Mouse (Mus musculus) hindbrain, embryonic 16.5 days (tissue): Measurements from ENCODE around the gene 1700122O11Rik. TPM values are rescaled to one million over a fixed set of nuclear protein-coding genes. Genes with fewer than 3 reads are reported as not detected.
A peak's percentile ranks its signal among the peaks of the same experiment; 100 is the strongest.

Source experiments
- ATAC-seq: fragments of 200-750 bp; cut with Nextera tagmentation; 2 replicates; pipeline ENCODE4 v1.8.0; 2017; ENCODE audit warnings: moderate TSS enrichment, moderate library complexity
- H3K27ac ChIP-seq: fragments of 300-500 bp; sonication (generic); 2 replicates; pipeline ENCODE4 v1.5.1; 2014; ENCODE audit warnings: low read depth, mild to moderate bottlenecking, control low read depth, low read length, moderate library complexity
- H3K27me3 ChIP-seq: fragments of 300-500 bp; sonication (generic); replicated peaks from 2 replicates; pipeline ENCODE4 v1.6.1; 2014; ENCODE audit warnings: low read length; ENCODE audit not compliant: control insufficient read depth, insufficient read depth
- H3K36me3 ChIP-seq: fragments of 300-500 bp; sonication (generic); 2 replicates; pipeline ENCODE4 v1.6.1; 2014; ENCODE audit warnings: mild to moderate bottlenecking, low read length, moderate library complexity, mixed read lengths; ENCODE audit not compliant: control insufficient read depth, insufficient read depth
- H3K4me1 ChIP-seq: fragments of 300-500 bp; sonication (generic); 2 replicates; pipeline ENCODE4 v1.6.1; 2014; ENCODE audit warnings: low read depth, low read length; ENCODE audit not compliant: control insufficient read depth, insufficient read depth
- H3K4me2 ChIP-seq: fragments of 300-500 bp; sonication (generic); 2 replicates; pipeline ENCODE4 v1.6.1; 2014; ENCODE audit warnings: mild to moderate bottlenecking, low read length, control low read depth, moderate library complexity
- H3K4me3 ChIP-seq: fragments of 300-500 bp; sonication (generic); 2 replicates; pipeline ENCODE4 v1.5.1; 2014; ENCODE audit warnings: mild to moderate bottlenecking, low read length, control low read depth, moderate library complexity
- H3K9ac ChIP-seq: fragments of 300-500 bp; sonication (generic); 2 replicates; pipeline ENCODE4 v1.6.1; 2014; ENCODE audit warnings: low read depth, mild to moderate bottlenecking, control low read depth, low read length, moderate library complexity
- H3K9me3 ChIP-seq: fragments of 300-500 bp; sonication (generic); 2 replicates; pipeline ENCODE4 v1.6.1; 2014; ENCODE audit warnings: mild to moderate bottlenecking, low read length, moderate library complexity; ENCODE audit not compliant: control insufficient read depth
- WGBS: fragments of 180-500 bp; shearing (Covaris S2); extraction: QIAGEN DNeasy Blood & Tissue Kit; methylation state at CpG from one replicate; pipeline ENCODE4 v1.1.7; 2014; 5-methylcytosine and 5-hydroxymethylcytosine counted together
- polyA plus RNA-seq: library from polyadenylated mRNA; unstranded; fragments of >200 nt; fragmentation: Nextera tagmentation; extraction: Ambion mirVana; gene quantifications from 2 replicates; pipeline ENCODE4 v1.2.1, GENCODE M21; 2015

1700122O11Rik gene
- polyA plus RNA-seq, 1 experiment from 2014 or later = not detected

DNA sequence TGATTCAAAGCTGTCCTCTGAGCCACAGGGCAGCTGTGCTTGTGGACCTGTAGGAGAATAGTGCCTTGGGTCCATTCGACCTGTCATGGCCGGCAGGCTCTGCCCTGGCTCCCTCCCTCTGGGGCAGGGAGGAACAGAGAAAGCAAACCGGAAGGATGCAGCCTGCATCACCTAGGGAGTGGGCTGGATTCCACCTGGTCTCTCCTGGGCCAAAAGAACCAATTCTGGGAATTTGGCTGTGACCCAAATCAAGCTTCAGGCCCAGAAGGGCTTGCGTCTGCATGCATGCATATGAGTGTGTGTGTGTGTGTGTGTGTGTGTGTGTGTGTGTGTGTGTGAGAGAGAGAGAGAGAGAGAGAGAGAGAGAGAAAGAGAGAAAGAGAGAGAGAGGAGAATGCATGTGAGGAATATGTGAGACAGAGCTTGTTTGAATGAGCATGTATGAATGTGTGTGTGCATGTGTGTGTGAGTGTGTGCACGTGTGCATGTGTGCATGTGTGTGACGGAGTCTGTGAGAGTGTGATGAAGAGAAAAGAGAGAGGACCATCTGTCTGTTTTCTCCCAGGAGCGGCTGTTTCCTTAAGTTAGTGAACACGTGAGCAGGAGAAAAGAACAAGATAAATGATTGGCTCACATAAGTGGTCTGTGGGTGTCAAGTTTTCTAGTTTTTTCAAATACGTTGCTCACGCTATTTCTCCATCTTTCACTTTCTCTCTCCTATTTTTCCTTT lies 14.4 kb upstream of the 1700122O11Rik start:
- 69% methylated on average over 10 of the region's 10 CpGs for WGBS
- H3K27ac ChIP-seq = no peak overlapping the region
- no peak overlapping the region for H3K4me2 ChIP-seq

GRCm38 (mm10) chr17:48051638-48052337 lies 13.7 kb upstream of the 1700122O11Rik start:
- Histone ChIP-seq H3K27ac (no peak overlapping the region), H3K27me3 (peaks cover 4% of the 10 kb centered on the region; the same call in 1 of the 2 replicates), H3K9ac (no peak overlapping the region), H3K9me3 (no peaks in the 10 kb centered on the region), H3K4me1 (peaks cover under 1% of the 10 kb centered on the region; the same call in 1 of the 2 replicates), H3K36me3 (no peaks in the 10 kb centered on the region), H3K4me2 (no peak overlapping the region), H3K4me3 (no peak overlapping the region)
- 83% methylated on average over 5 of the region's 5 CpGs for WGBS
- ATAC-seq = no peak

More for the DNA sequence above, 14.4 kb upstream of the 1700122O11Rik start:
- ATAC-seq = no peak
- H3K9ac ChIP-seq = no peak overlapping the region
- H3K4me3 ChIP-seq = no peak overlapping the region
- H3K27me3 ChIP-seq = peaks cover 4% of the 10 kb centered on the region; the same call in 1 of the 2 replicates
- H3K9me3 ChIP-seq = no peaks in the 10 kb centered on the region
- peaks cover 7% of the 10 kb centered on the region for H3K4me1 ChIP-seq
- no peaks in the 10 kb centered on the region for H3K36me3 ChIP-seq

DNA sequence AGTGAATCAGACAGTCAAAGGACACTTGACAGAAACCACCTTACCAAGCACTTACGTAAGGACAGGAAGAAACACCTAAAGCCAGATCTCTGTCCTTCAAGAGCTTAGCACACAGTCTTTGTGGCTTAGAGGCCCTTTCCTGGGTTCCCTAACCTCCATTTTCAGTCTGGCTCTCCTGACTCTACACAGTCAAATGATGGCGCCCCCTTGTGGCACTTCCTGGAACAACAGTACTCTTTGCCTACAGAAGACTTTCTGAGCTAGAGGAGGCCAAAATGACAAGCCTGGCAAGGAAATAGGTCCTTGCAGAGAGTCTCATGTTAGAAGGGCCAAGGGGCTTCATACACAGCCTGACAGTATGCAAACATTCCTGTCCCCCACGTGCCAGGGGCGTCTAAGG lies 7.5 kb upstream of the 1700122O11Rik start:
- H3K4me3 ChIP-seq = no peak overlapping the region
- H3K27me3 ChIP-seq = peaks cover 2% of the 10 kb centered on the region; the same call in 1 of the 2 replicates
- no peak overlapping the region for H3K27ac ChIP-seq
- 31% methylated on average over 4 of the region's 4 CpGs for WGBS
- H3K9me3 ChIP-seq = no peaks in the 10 kb centered on the region
- ATAC-seq = no peak
- peaks cover 5% of the 10 kb centered on the region; the same call in 1 of the 2 replicates for H3K4me1 ChIP-seq
- H3K9ac ChIP-seq = no peak overlapping the region
- no peaks in the 10 kb centered on the region for H3K36me3 ChIP-seq
- no peak overlapping the region for H3K4me2 ChIP-seq

DNA sequence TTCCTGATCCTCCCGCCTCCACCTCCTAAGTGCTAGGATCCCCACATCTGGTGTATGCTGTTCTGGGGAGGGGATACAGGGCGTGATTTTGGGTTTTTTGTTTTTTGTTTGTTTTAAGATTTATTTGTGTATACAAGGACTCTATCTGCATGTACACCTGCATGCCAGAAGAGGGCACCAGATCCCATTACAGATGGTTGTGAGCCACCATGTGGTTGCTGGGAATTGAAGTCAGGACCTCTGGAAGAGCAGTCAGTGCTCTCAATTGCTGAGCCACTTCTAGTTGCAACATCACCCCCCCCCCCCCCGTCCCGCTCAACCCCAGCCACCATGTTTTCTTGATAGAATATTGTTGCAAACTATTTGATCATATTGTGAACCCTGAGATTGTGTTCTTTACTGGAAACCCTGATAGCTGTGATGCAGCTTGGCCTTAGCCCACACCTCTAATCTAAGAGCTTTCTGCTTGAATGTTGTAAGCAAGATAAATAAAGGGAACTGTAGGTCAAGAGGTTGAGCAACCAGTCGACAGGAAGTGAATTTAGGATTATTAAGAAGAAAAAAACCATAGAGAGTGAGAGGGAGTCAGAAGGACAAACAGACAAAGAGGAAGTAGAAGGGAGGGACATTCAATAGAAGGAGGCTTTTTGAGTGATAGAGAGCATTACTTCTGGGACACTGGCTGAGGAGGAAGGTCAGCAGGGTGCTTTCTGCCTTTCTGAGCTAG lies 5.2 kb upstream of the 1700122O11Rik start:
- peaks cover 9% of the 10 kb centered on the region for H3K27me3 ChIP-seq
- no peaks in the 10 kb centered on the region for H3K36me3 ChIP-seq
- 85% methylated on average over 5 of the region's 5 CpGs for WGBS

GRCm38 (mm10) chr17:48041351-48042287 lies 3.5 kb upstream of the 1700122O11Rik start:
- H3K4me1 ChIP-seq = peaks cover 15% of the 10 kb centered on the region
- peaks cover 9% of the 10 kb centered on the region for H3K27me3 ChIP-seq
- no peak overlapping the region for H3K9ac ChIP-seq
- no peak overlapping the region for H3K4me3 ChIP-seq
- no peaks in the 10 kb centered on the region for H3K9me3 ChIP-seq
- no peaks in the 10 kb centered on the region for H3K36me3 ChIP-seq
- ATAC-seq = peak; percentile 85
- no peak overlapping the region; the same call in 1 of the 2 replicates for H3K27ac ChIP-seq
- peak overlapping the region; percentile 42 for H3K4me2 ChIP-seq
- WGBS = 7% methylated on average over 29 of the region's 29 CpGs

More for the DNA sequence above, 5.2 kb upstream of the 1700122O11Rik start:
- H3K27ac ChIP-seq = no peak overlapping the region
- ATAC-seq = no peak
- H3K4me2 ChIP-seq = no peak overlapping the region
- H3K9ac ChIP-seq = no peak overlapping the region
- H3K4me1 ChIP-seq = peaks cover 15% of the 10 kb centered on the region
- no peak overlapping the region for H3K4me3 ChIP-seq
- H3K9me3 ChIP-seq = no peaks in the 10 kb centered on the region

DNA sequence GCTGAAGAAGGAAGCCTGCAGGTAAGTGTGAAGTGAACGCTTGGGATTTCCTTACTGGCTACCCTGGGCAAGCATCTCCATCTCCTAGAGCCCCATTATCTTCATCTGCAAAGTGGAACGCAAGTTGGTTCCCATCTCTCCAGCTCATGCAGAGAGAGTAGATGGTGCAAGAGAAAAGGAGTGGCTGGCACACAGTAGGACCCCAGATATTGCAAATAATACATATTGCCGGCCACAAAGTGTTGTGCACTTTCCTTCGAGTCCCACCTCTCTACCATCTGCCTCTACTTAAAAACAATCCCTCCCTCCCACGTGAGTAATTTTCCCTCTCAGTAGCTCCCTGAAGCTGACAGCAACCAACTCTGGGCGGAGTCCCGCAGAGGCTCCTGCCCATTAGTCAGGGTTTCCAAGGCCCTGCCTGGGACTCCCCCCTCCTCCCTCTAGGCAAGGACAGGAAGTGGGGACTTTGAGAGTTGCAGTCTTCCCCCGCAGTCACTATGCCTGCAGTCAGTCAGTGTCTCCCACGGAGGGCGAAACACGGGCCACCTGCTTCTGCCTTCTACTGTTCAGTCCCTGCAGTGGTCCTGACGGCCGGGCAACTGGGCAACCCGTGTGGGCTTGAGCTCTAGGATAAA lies 1.3 kb upstream of the 1700122O11Rik start:
- H3K9me3 ChIP-seq = no peaks in the 10 kb centered on the region
- 14% methylated on average over 14 of the region's 14 CpGs for WGBS
- peaks cover 9% of the 10 kb centered on the region for H3K27me3 ChIP-seq
- ATAC-seq = peak; percentile 63
- H3K9ac ChIP-seq = no peak overlapping the region
- 0 out of 2 replicates have a peak overlapping the region, but pooled peaks have one; percentile 7 for H3K4me2 ChIP-seq
- H3K4me1 ChIP-seq = peaks cover 15% of the 10 kb centered on the region
- H3K27ac ChIP-seq = no peak overlapping the region
- no peak overlapping the region for H3K4me3 ChIP-seq
- H3K36me3 ChIP-seq = no peaks in the 10 kb centered on the region

GRCm38 (mm10) chr17:48036921-48037320 lies 1.2 kb downstream of the 1700122O11Rik start:
- Histone ChIP-seq H3K36me3 (no peaks in the 10 kb centered on the region), H3K4me1 (peaks cover 15% of the 10 kb centered on the region), H3K27ac (no peak overlapping the region), H3K27me3 (peaks cover 10% of the 10 kb centered on the region), H3K4me3 (no peak overlapping the region), H3K9ac (no peak overlapping the region), H3K9me3 (no peaks in the 10 kb centered on the region), H3K4me2 (no peak overlapping the region)
- ATAC-seq = no peak
- WGBS = 69% methylated on average over 3 of the region's 3 CpGs
